Mouse (Mus musculus) ES-Bruce4 (cell line): ENCODE measurements around the gene Gm11437. TPM values are rescaled to one million over a fixed set of nuclear protein-coding genes. Genes with fewer than 3 reads are reported as not detected.

ENCODE experiments used
- H3K27ac ChIP-seq: 2 replicates; pipeline ENCODE4 v1.5.1; 2012; ENCODE audit warnings: low read length, inconsistent platforms; ENCODE audit not compliant: insufficient read depth
- H3K27me3 ChIP-seq: 2 replicates; pipeline ENCODE4 v1.6.1; 2012; ENCODE audit warnings: mild to moderate bottlenecking, low read length, inconsistent platforms; ENCODE audit not compliant: control insufficient read depth, poor library complexity, insufficient read depth, severe bottlenecking
- H3K36me3 ChIP-seq: 2 replicates; pipeline ENCODE4 v1.6.1; 2012; ENCODE audit warnings: inconsistent platforms, mild to moderate bottlenecking, low read length, moderate library complexity; ENCODE audit not compliant: control insufficient read depth, poor library complexity, insufficient read depth, severe bottlenecking
- H3K4me1 ChIP-seq: one replicate; pipeline ENCODE4 v1.8.1; 2011; ENCODE audit warnings: low read length; ENCODE audit not compliant: control insufficient read depth, insufficient read depth
- H3K4me3 ChIP-seq: 2 replicates; pipeline ENCODE4 v1.5.1; 2011; ENCODE audit warnings: low read depth, mild to moderate bottlenecking, low read length
- H3K9ac ChIP-seq: 2 replicates; pipeline ENCODE4 v1.6.1; 2012; ENCODE audit warnings: low read depth, mild to moderate bottlenecking, inconsistent platforms; ENCODE audit not compliant: poor library complexity, severe bottlenecking
- H3K9me3 ChIP-seq: replicated peaks from 2 replicates; pipeline ENCODE4 v1.6.1; 2012; ENCODE audit warnings: mild to moderate bottlenecking, low read length, inconsistent platforms; ENCODE audit not compliant: control insufficient read depth, poor library complexity, insufficient read depth, severe bottlenecking
- CTCF ChIP-seq: IDR thresholded peaks from one replicate; pipeline ENCODE4 v1.8.1; 2011; ENCODE audit warnings: low read depth, low read length
- EP300 ChIP-seq: IDR thresholded peaks from 2 replicates; pipeline ENCODE4 v1.6.1; 2011; ENCODE audit warnings: low read depth, low read length; ENCODE audit not compliant: insufficient read depth
- POLR2A ChIP-seq: IDR thresholded peaks from one replicate; pipeline ENCODE4 v1.8.1; 2011; ENCODE audit warnings: low read length; ENCODE audit not compliant: insufficient read depth
- polyA plus RNA-seq: library from polyadenylated mRNA; stranded (reverse); fragments of >200 nt; gene quantifications from 2 replicates; pipeline ENCODE4 v1.2.4, GENCODE M21; 2011; ENCODE audit warnings: low read depth; ENCODE audit not compliant: missing spikeins, insufficient read depth, insufficient read length

Gene Gm11437
- polyA plus RNA-seq, 1 experiment = not detected

- H3K36me3 ChIP-seq = peaks cover 5% of the 10 kb centered on the region
- no peaks in the 10 kb centered on the region for H3K27me3 ChIP-seq
- H3K27ac ChIP-seq = no peak overlapping the region
- TF ChIP-seq CTCF (no peak), POLR2A (no peak), EP300 (no peak)
- no peaks in the 10 kb centered on the region for H3K9me3 ChIP-seq
- H3K4me3 ChIP-seq = no peak overlapping the region
- H3K4me1 ChIP-seq = no peaks in the 10 kb centered on the region
- no peak overlapping the region for H3K9ac ChIP-seq
These were observed 23.4 kb upstream of the Gm11437 start for GRCm38 (mm10) chr11:84190581-84191233.

DNA sequence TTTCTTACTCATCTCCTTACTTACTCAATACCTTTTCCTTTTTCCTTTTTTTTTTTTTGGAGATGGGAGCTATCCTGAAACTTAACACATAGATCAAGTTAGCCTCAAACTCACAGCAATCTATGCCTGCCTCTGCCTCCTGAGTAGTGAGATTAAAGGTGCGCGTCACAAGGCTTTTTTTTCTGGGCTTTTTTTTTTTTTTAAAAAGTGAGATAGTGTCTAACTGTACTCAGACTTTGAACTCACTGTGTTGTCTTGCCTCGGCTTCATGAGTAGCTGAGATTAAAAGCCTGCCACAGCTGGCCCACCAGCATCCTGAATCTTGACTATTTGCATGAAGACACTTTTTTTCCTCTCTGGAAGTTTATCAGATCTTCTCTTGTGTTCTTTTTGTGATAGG is 21.3 kb upstream of the Gm11437 start:
- Histone ChIP-seq H3K9ac (no peak overlapping the region), H3K36me3 (no peaks in the 10 kb centered on the region), H3K27ac (no peak overlapping the region), H3K27me3 (no peaks in the 10 kb centered on the region), H3K4me1 (no peaks in the 10 kb centered on the region), H3K4me3 (no peak overlapping the region), H3K9me3 (no peaks in the 10 kb centered on the region)
- no peak for TF ChIP-seq CTCF
- TF ChIP-seq EP300 = no peak
- no peak for TF ChIP-seq POLR2A

- no peaks in the 10 kb centered on the region for H3K4me1 ChIP-seq
- TF ChIP-seq CTCF (no peak), POLR2A (no peak), EP300 (no peak)
- no peaks in the 10 kb centered on the region for H3K36me3 ChIP-seq
- H3K27me3 ChIP-seq = no peaks in the 10 kb centered on the region
- no peak overlapping the region for H3K27ac ChIP-seq
- H3K4me3 ChIP-seq = no peak overlapping the region
- H3K9me3 ChIP-seq = no peaks in the 10 kb centered on the region
- H3K9ac ChIP-seq = peak overlapping the region; percentile 94; the same call in 1 of the 2 replicates
These were observed 14.0 kb upstream of the Gm11437 start for GRCm38 (mm10) chr11:84181286-84181685.

DNA sequence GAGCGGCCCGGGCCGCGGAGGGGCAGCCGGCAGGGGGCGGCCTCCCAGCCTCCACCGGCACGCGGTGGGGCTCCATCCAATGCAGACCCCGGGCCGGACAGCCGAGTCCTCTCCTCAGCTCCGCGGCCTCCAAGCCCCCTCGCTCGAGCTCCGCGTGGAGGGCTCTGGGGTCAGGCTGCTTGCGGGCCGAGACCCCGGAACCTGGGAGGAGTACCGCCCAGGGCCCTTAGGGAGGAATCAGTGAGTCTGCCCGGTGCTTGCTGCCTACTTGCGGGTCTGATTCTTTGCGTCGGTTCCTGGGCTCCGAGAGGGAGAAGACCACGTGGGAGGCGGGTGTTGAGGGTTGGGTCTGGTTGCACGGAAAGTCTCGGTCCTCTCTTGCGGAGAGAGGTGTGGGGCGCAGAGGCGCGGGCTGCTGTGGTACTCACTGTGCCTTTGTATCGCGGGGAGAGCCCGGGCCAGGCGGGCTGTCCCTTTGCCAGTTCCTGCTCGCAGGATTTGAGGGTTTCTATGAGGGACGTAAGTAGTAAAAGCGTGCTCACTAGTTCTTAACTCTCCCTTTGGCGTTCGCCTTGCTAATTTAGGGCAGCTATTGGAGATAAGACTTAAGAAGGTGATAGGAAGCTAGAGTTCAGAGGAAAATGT is 12.8 kb upstream of the Gm11437 start:
- no peaks in the 10 kb centered on the region for H3K4me1 ChIP-seq
- TF ChIP-seq POLR2A = no peak
- TF ChIP-seq EP300 = no peak
- no peak for TF ChIP-seq CTCF
- H3K9me3 ChIP-seq = no peaks in the 10 kb centered on the region
- H3K4me3 ChIP-seq = peak overlapping the region; percentile 70
- H3K9ac ChIP-seq = peak overlapping the region; percentile 94
- H3K27me3 ChIP-seq = no peaks in the 10 kb centered on the region
- H3K36me3 ChIP-seq = no peaks in the 10 kb centered on the region
- peak overlapping the region; percentile 61 for H3K27ac ChIP-seq

GRCm38 (mm10) chr11:84179226-84179953 is 12.1 kb upstream of the Gm11437 start:
- Histone ChIP-seq H3K27ac (0 out of 2 replicates have a peak overlapping the region, but pooled peaks have one; percentile 5), H3K4me3 (peak overlapping the region; percentile 70), H3K4me1 (no peaks in the 10 kb centered on the region), H3K27me3 (no peaks in the 10 kb centered on the region), H3K9ac (peak overlapping the region; percentile 94), H3K36me3 (no peaks in the 10 kb centered on the region), H3K9me3 (no peaks in the 10 kb centered on the region)
- 0 out of 2 replicates have a peak, but pooled peaks have one; percentile 17 for TF ChIP-seq EP300
- peak; percentile 7 for TF ChIP-seq POLR2A
- peak; percentile 45 for TF ChIP-seq CTCF
